ENCODE assay signal across 14 mouse cellular contexts in genomic region chr11:109627648-109628047, GRCm38 (mm10). TPM values are rescaled to one million over a fixed set of nuclear protein-coding genes. Genes with fewer than 3 reads are reported as not detected.
DNase-seq lines count a peak whose midpoint lies in the region; ATAC-seq lines count a peak whose summit lies in the region.
"Had no signal": no experiment of that assay in that cellular context is flagged by ENCODE, and none has a peak within 500 bp of the region (broad histone marks: within the 10 kb centered on the region; RNA-seq: fewer than 3 reads in every experiment).

No protein-coding gene starts in this region.

- no peak for ATAC-seq in kidney, embryonic 14.5 days (ENCODE audit: low FRiP score, low TSS enrichment)
- peak; percentile 64 for ATAC-seq in erythroblast, adult 5-6 weeks (replicated peaks; ENCODE audit: low FRiP score, poor library complexity, severe bottlenecking)
- ATAC-seq: forebrain, embryonic 14.5 days had no signal

- H3K27ac ChIP-seq in kidney, embryonic 14.5 days (ENCODE audit: low read depth, low read length), result no peak overlapping the region
- H3K27ac ChIP-seq: hindbrain, embryonic 10.5 days; neural tube, embryonic 13.5 days had no signal

- no peak overlapping the region for H3K4me2 ChIP-seq in kidney, embryonic 14.5 days (replicated peaks; ENCODE audit: low read depth, low read length)
- H3K4me2 ChIP-seq: neural tube, embryonic 13.5 days had no signal

- H3K4me1 ChIP-seq in kidney, embryonic 14.5 days (ENCODE audit: control insufficient read depth, insufficient read depth, low read length), result peaks cover 6% of the 10 kb centered on the region
- H3K4me1 ChIP-seq: neural tube, embryonic 13.5 days had no signal

- no peaks in the 10 kb centered on the region for H3K36me3 ChIP-seq in kidney, embryonic 14.5 days (ENCODE audit: control insufficient read depth, insufficient read depth, low read length)
- H3K36me3 ChIP-seq: hindbrain, embryonic 10.5 days; neural tube, embryonic 13.5 days had no signal

- H3K4me3 ChIP-seq in kidney, embryonic 14.5 days (ENCODE audit: low read length), result no peak overlapping the region
- H3K4me3 ChIP-seq: hindbrain, embryonic 10.5 days; neural tube, embryonic 13.5 days had no signal

- H3K9ac ChIP-seq in kidney, embryonic 14.5 days (ENCODE audit: low read depth, low read length), result no peak overlapping the region
- H3K9ac ChIP-seq: neural tube, embryonic 13.5 days had no signal

- H3K9me3 ChIP-seq in kidney, embryonic 14.5 days (ENCODE audit: control insufficient read depth, low read length), result no peaks in the 10 kb centered on the region
- H3K9me3 ChIP-seq: hindbrain, embryonic 10.5 days; neural tube, embryonic 13.5 days had no signal

- WGBS in kidney, embryonic 14.5 days, result 89% methylated on average over 4 of the region's 4 CpGs

- H3K27me3 ChIP-seq in kidney, embryonic 14.5 days (ENCODE audit: control insufficient read depth, insufficient read depth, low read length), result no peaks in the 10 kb centered on the region
- H3K27me3 ChIP-seq: neural tube, embryonic 13.5 days had no signal

- DNase-seq in adrenal gland, postnatal 14 days, result peak; percentile 33
- DNase-seq in adrenal gland, adult (ENCODE audit: inconsistent age in 2 of 2, low spot score in 1 of 2), result no peak
- DNase-seq in kidney, adult 18-20 months, result peak; percentile 19
- peak; percentile 38 for DNase-seq in 3T3-L1 (ENCODE audit: low read depth, low spot score)
- no peak for DNase-seq in right cerebral cortex, adult 18-20 months
- DNase-seq in frontal cortex, postnatal 10 days (ENCODE audit: low spot score in 2 of 2), result no peak
- DNase-seq: adrenal gland, postnatal 10 days; cerebellum, postnatal 36 days; layer of hippocampus, postnatal 36 days had no signal

RNA-seq across cellular contexts. Expression of gene Wipi1, which starts 15.9 kb away (rescaled TPM):
- total RNA-seq in adrenal gland, postnatal 14 days (2021), result 31.9 and 40.0 TPM in 2 replicates
- 15.0 and 19.6 TPM in 2 replicates for polyA plus RNA-seq in kidney, embryonic 14.5 days (2014; fragmentation: Nextera tagmentation; extraction: Ambion mirVana)
- 20.1 and 24.0 TPM in 2 replicates for total RNA-seq in erythroblast, adult 5-6 weeks (2015; ENCODE audit: low replicate concordance)
- total RNA-seq in erythroblast, adult 5-6 weeks (2017; ENCODE audit: low replicate concordance), result 21.0 and 25.6 TPM in 2 replicates

RNA-seq across cellular contexts. Expression of gene Prkar1a, which starts 21.6 kb away (rescaled TPM):
- 346 and 353 TPM in 2 replicates for total RNA-seq in adrenal gland, postnatal 14 days (2021)
- 273 and 367 TPM in 2 replicates for polyA plus RNA-seq in kidney, embryonic 14.5 days (2014; fragmentation: Nextera tagmentation; extraction: Ambion mirVana)
- 30.0 and 33.6 TPM in 2 replicates for total RNA-seq in erythroblast, adult 5-6 weeks (2015; ENCODE audit: low replicate concordance)
- total RNA-seq in erythroblast, adult 5-6 weeks (2017; ENCODE audit: low replicate concordance), result 20.4 and 23.6 TPM in 2 replicates

Comparison
In these comparisons a context has a peak if more than half of its experiments do, and no peak if none do; other contexts are left out.
1. DNase-seq: peak in adrenal gland, postnatal 14 days (single experiment), kidney, adult 18-20 months (single experiment) and 3T3-L1 (single experiment); none in adrenal gland, adult (0 of 2), right cerebral cortex, adult 18-20 months (single experiment) and frontal cortex, postnatal 10 days (0 of 2).
2. RNA of gene Prkar1a, which starts 21.6 kb away (total RNA-seq): 346 to 353 TPM in adrenal gland, postnatal 14 days; 20.4 to 33.6 TPM in erythroblast, adult 5-6 weeks; every median in the first group is over 10 times any median in the second.